Mouse (Mus musculus) hindbrain, embryonic 15.5 days (tissue): Measurements from ENCODE around the gene Phc1. TPM values are rescaled to one million over a fixed set of nuclear protein-coding genes. Genes with fewer than 3 reads are reported as not detected.
"Not testable (repeated sequence)": the region's sequence is repeated elsewhere in the genome, so short reads cannot be mapped to it uniquely, and the experiment has no call there.

Experiments used
- ATAC-seq: fragments of 200-750 bp; cut with Nextera tagmentation; 2 replicates; pipeline ENCODE4 v1.8.0; 2017; ENCODE audit warnings: low read depth, moderate number of reproducible peaks, moderate TSS enrichment; ENCODE audit not compliant: low FRiP score
- H3K27ac ChIP-seq: fragments of 300-500 bp; sonication (generic); replicated peaks from 2 replicates; pipeline ENCODE4 v1.5.1; 2015; ENCODE audit warnings: mild to moderate bottlenecking, inconsistent platforms
- H3K27me3 ChIP-seq: fragments of 300-500 bp; sonication (generic); 2 replicates; pipeline ENCODE4 v1.6.1; 2015; ENCODE audit warnings: control low read depth, inconsistent platforms
- H3K36me3 ChIP-seq: fragments of 300-500 bp; sonication (generic); 2 replicates; pipeline ENCODE4 v1.6.1; 2015; ENCODE audit warnings: control low read depth, inconsistent platforms
- H3K4me1 ChIP-seq: fragments of 300-500 bp; sonication (generic); replicated peaks from 2 replicates; pipeline ENCODE4 v1.6.1; 2015; ENCODE audit warnings: control low read depth, inconsistent platforms
- H3K4me2 ChIP-seq: fragments of 300-500 bp; sonication (generic); 2 replicates; pipeline ENCODE4 v1.6.1; 2015; ENCODE audit warnings: moderate library complexity, mild to moderate bottlenecking, inconsistent platforms
- H3K4me3 ChIP-seq: fragments of 300-500 bp; sonication (generic); 2 replicates; pipeline ENCODE4 v1.5.1; 2015; ENCODE audit warnings: mild to moderate bottlenecking, inconsistent platforms
- H3K9ac ChIP-seq: fragments of 300-500 bp; sonication (generic); 2 replicates; pipeline ENCODE4 v1.6.1; 2015; ENCODE audit warnings: inconsistent platforms
- H3K9me3 ChIP-seq: fragments of 300-500 bp; sonication (generic); 2 replicates; pipeline ENCODE4 v1.6.1; 2016; ENCODE audit warnings: control low read depth, inconsistent platforms
- WGBS: fragments of 180-500 bp; shearing (Covaris S2); methylation state at CpG from one replicate; pipeline ENCODE4 v1.1.7; 2015; 5-methylcytosine and 5-hydroxymethylcytosine counted together
- polyA plus RNA-seq: library from polyadenylated mRNA; unstranded; fragments of >200 nt; fragmentation: Nextera tagmentation; extraction: Ambion mirVana; gene quantifications from 2 replicates; pipeline ENCODE4 v1.2.1, GENCODE M21; 2015

The Phc1 gene
- polyA plus RNA-seq, 1 experiment from 2014 or later: 30.6 TPM

GRCm38 (mm10) chr6:122355909-122356308 lies 15.5 kb upstream of the Phc1 start:
- H3K4me3 ChIP-seq: no peak overlapping the region
- ATAC-seq: no peak
- H3K9ac ChIP-seq: no peak overlapping the region
- H3K27ac ChIP-seq: no peak overlapping the region
- H3K4me2 ChIP-seq: no peak overlapping the region
- no peaks in the 10 kb centered on the region for H3K27me3 ChIP-seq
- no peaks in the 10 kb centered on the region for H3K36me3 ChIP-seq
- no peaks in the 10 kb centered on the region for H3K4me1 ChIP-seq
- H3K9me3 ChIP-seq: no peaks in the 10 kb centered on the region
- 67% methylated on average over 9 of the region's 9 CpGs for WGBS

- H3K4me3 ChIP-seq, H3K27me3 ChIP-seq, H3K9me3 ChIP-seq, H3K4me2 ChIP-seq, H3K4me1 ChIP-seq, ATAC-seq, H3K36me3 ChIP-seq, H3K27ac ChIP-seq, H3K9ac ChIP-seq: not testable (repeated sequence)
- 75% methylated on average over 1 of the region's 1 CpGs for WGBS
Observed at GRCm38 (mm10) chr6:122347326-122347725, 7.0 kb upstream of the Phc1 start.

- no peak overlapping the region for H3K4me2 ChIP-seq
- H3K9ac ChIP-seq: no peak overlapping the region
- WGBS: 90% methylated on average over 7 of the region's 7 CpGs
- no peaks in the 10 kb centered on the region for H3K27me3 ChIP-seq
- no peak for ATAC-seq
- H3K36me3 ChIP-seq: no peaks in the 10 kb centered on the region
- no peak overlapping the region for H3K27ac ChIP-seq
- 0 out of 2 replicates have a peak, but pooled peaks cover 2% of the 10 kb centered on the region for H3K4me1 ChIP-seq
- no peak overlapping the region for H3K4me3 ChIP-seq
- no peaks in the 10 kb centered on the region for H3K9me3 ChIP-seq
Observed at GRCm38 (mm10) chr6:122346399-122346798, 6.0 kb upstream of the Phc1 start.

GRCm38 (mm10) chr6:122345731-122346130 lies 5.4 kb upstream of the Phc1 start:
- Histone ChIP-seq H3K4me1 (peaks cover 8% of the 10 kb centered on the region), H3K36me3 (no peaks in the 10 kb centered on the region), H3K27me3 (no peaks in the 10 kb centered on the region), H3K4me3 (no peak overlapping the region), H3K4me2 (no peak overlapping the region), H3K9me3 (no peaks in the 10 kb centered on the region), H3K27ac (no peak overlapping the region), H3K9ac (no peak overlapping the region)
- WGBS: 94% methylated on average over 6 of the region's 6 CpGs
- ATAC-seq: no peak

- H3K27me3 ChIP-seq: no peaks in the 10 kb centered on the region
- H3K36me3 ChIP-seq: no peaks in the 10 kb centered on the region
- no peaks in the 10 kb centered on the region for H3K9me3 ChIP-seq
- peaks cover 10% of the 10 kb centered on the region for H3K4me1 ChIP-seq
- ATAC-seq: no peak
- no peak overlapping the region for H3K4me3 ChIP-seq
- no peak overlapping the region for H3K4me2 ChIP-seq
- H3K27ac ChIP-seq: no peak overlapping the region
- no peak overlapping the region for H3K9ac ChIP-seq
- WGBS: 58% methylated on average over 9 of the region's 9 CpGs
Observed at GRCm38 (mm10) chr6:122344386-122345116, 4.2 kb upstream of the Phc1 start.

GRCm38 (mm10) chr6:122343719-122344118 lies 3.4 kb upstream of the Phc1 start:
- no peaks in the 10 kb centered on the region for H3K27me3 ChIP-seq
- no peaks in the 10 kb centered on the region for H3K36me3 ChIP-seq
- 70% methylated on average over 10 of the region's 10 CpGs for WGBS
- H3K4me1 ChIP-seq: peaks cover 12% of the 10 kb centered on the region
- H3K4me2 ChIP-seq: no peak overlapping the region
- H3K27ac ChIP-seq: no peak overlapping the region
- H3K9me3 ChIP-seq: no peaks in the 10 kb centered on the region
- ATAC-seq: no peak
- H3K9ac ChIP-seq: no peak overlapping the region
- no peak overlapping the region for H3K4me3 ChIP-seq

GRCm38 (mm10) chr6:122342125-122342524 lies 1.8 kb upstream of the Phc1 start:
- WGBS: 19% methylated on average over 5 of the region's 5 CpGs
- Histone ChIP-seq H3K36me3 (no peaks in the 10 kb centered on the region), H3K27me3 (no peaks in the 10 kb centered on the region), H3K4me2 (no peak overlapping the region), H3K9ac (no peak overlapping the region), H3K4me3 (no peak overlapping the region), H3K27ac (no peak overlapping the region), H3K4me1 (peaks cover 27% of the 10 kb centered on the region), H3K9me3 (no peaks in the 10 kb centered on the region)
- ATAC-seq: no peak

- Histone ChIP-seq H3K4me3 (peak overlapping the region; percentile 93), H3K27me3 (no peaks in the 10 kb centered on the region), H3K9ac (peak overlapping the region; percentile 84; the same call in 1 of the 2 replicates), H3K4me1 (peaks cover 28% of the 10 kb centered on the region), H3K27ac (peak overlapping the region; percentile 95), H3K36me3 (no peaks in the 10 kb centered on the region), H3K4me2 (peak overlapping the region; percentile 68), H3K9me3 (no peaks in the 10 kb centered on the region)
- WGBS: 42% methylated on average over 7 of the region's 7 CpGs
- ATAC-seq: no peak
Observed at GRCm38 (mm10) chr6:122341038-122341810, 863 bp upstream of the Phc1 start.

- peak; percentile 91 for ATAC-seq
- Histone ChIP-seq H3K4me1 (peaks cover 28% of the 10 kb centered on the region), H3K4me3 (peak overlapping the region; percentile 93), H3K27me3 (no peaks in the 10 kb centered on the region), H3K36me3 (peaks cover 2% of the 10 kb centered on the region), H3K4me2 (peak overlapping the region; percentile 68), H3K9me3 (no peaks in the 10 kb centered on the region), H3K27ac (peak overlapping the region; percentile 95), H3K9ac (peak overlapping the region; percentile 84)
- WGBS: under 1% methylated on average over 12 of the region's 71 CpGs
Observed at GRCm38 (mm10) chr6:122339648-122340341, 566 bp downstream of the Phc1 start.

- peak overlapping the region; percentile 95 for H3K27ac ChIP-seq
- H3K4me3 ChIP-seq: peak overlapping the region; percentile 93
- no peaks in the 10 kb centered on the region for H3K9me3 ChIP-seq
- H3K9ac ChIP-seq: peak overlapping the region; percentile 84
- H3K27me3 ChIP-seq: no peaks in the 10 kb centered on the region
- 0% methylated on average over 35 of the region's 51 CpGs for WGBS
- peak overlapping the region; percentile 68 for H3K4me2 ChIP-seq
- peaks cover 9% of the 10 kb centered on the region for H3K36me3 ChIP-seq
- peak; percentile 81 for ATAC-seq
- H3K4me1 ChIP-seq: peaks cover 28% of the 10 kb centered on the region
Observed at GRCm38 (mm10) chr6:122339047-122339647, 1.2 kb downstream of the Phc1 start.

GRCm38 (mm10) chr6:122337546-122337945 lies 2.8 kb downstream of the Phc1 start:
- Histone ChIP-seq H3K4me2 (no peak overlapping the region), H3K27ac (no peak overlapping the region), H3K9ac (no peak overlapping the region), H3K36me3 (peaks cover 25% of the 10 kb centered on the region), H3K9me3 (no peaks in the 10 kb centered on the region), H3K4me3 (no peak overlapping the region), H3K4me1 (peaks cover 28% of the 10 kb centered on the region), H3K27me3 (no peaks in the 10 kb centered on the region)
- 56% methylated on average over 6 of the region's 6 CpGs for WGBS
- no peak for ATAC-seq
